ENCODE assay signal across 8 mouse cellular contexts in the genomic region with DNA sequence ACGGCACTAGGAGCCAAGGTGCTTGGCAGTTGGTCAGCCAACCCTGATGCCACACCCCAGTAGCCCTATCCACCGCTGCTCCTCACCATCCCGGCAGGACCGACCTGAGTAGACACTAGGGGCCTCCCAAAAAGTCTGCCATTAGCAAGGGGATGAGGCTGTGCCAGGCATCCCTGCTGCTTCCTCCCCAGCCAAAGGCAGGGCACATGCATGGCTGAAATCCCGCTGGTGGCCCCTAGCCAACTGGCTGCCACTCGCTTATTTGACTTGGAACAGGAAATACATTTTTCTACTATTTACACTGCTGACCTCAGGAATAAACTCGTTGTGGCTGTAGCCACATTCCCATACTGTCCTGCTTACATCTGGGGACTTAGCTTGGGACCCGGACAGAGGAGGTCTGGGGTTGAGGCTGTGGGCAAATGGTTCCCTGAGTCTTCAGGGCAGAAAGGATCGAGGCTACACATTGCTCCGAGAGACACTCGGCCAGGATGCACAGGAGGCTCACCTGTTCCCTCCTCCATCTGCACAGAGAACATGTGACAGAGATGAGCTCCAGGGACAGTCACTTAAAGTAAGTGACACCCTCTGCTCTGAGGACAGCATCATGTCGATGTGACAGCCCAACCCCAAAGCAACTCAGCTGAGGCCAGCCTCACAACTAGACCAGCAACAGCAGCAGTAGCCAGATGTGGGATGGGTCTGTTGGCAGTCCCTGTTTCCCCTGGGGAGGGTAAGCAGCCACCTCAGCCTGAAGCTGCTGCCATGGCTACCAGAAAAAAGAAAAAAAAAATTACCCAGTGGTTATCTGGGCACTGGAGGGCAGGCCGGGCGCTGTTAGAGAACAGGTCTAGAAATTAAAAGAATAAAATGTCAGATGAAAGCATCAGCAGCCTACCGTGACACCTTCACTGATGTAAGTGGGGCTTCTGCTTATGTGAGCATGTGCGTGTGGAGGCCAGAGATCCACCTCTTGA. TPM values are rescaled to one million over a fixed set of nuclear protein-coding genes. Genes with fewer than 3 reads are reported as not detected.
DNase-seq lines count a peak whose midpoint lies in the region; ATAC-seq lines count a peak whose summit lies in the region.

No protein-coding gene starts in this region.

- peak; percentile 49 for DNase-seq in midbrain, embryonic 14.5 days
- DNase-seq in cerebellum, adult 9-11 months, result peak; percentile 81
- peak; percentile 73 for DNase-seq in heart, postnatal 4 days
- peak; percentile 84 for DNase-seq in lung, postnatal 14 days

- ATAC-seq in midbrain, embryonic 14.5 days (ENCODE audit: low FRiP score, low TSS enrichment), result no peak
- no peak for ATAC-seq in midbrain, embryonic 16.5 days
- ATAC-seq in erythroblast, adult 5-6 weeks (replicated peaks; ENCODE audit: low FRiP score, poor library complexity, severe bottlenecking), result no peak
- ATAC-seq in megakaryocyte, adult 5-6 weeks (ENCODE audit: poor library complexity, severe bottlenecking), result no peak
- ATAC-seq in frontal cortex, adult (ENCODE audit: low TSS enrichment), result no peak

- no peak overlapping the region for H3K9ac ChIP-seq in midbrain, embryonic 14.5 days (replicated peaks; ENCODE audit: low read length)
- no peak overlapping the region for H3K9ac ChIP-seq in midbrain, embryonic 16.5 days (ENCODE audit: low read depth, low read length)

- WGBS in midbrain, embryonic 14.5 days, result 81% methylated on average over 16 of the region's 16 CpGs
- WGBS in midbrain, embryonic 16.5 days, result 75% methylated on average over 16 of the region's 16 CpGs

- no peak overlapping the region for H3K4me2 ChIP-seq in midbrain, embryonic 14.5 days (ENCODE audit: low read length)
- H3K4me2 ChIP-seq in midbrain, embryonic 16.5 days (ENCODE audit: low read length), result no peak overlapping the region

- no peak overlapping the region for H3K27ac ChIP-seq in midbrain, embryonic 14.5 days (replicated peaks; ENCODE audit: low read depth, low read length)
- no peak overlapping the region for H3K27ac ChIP-seq in midbrain, embryonic 16.5 days (ENCODE audit: low read length)

- H3K27me3 ChIP-seq in midbrain, embryonic 14.5 days (ENCODE audit: control insufficient read depth, insufficient read depth, low read length), result no peaks in the 10 kb centered on the region
- H3K27me3 ChIP-seq in midbrain, embryonic 16.5 days (ENCODE audit: control insufficient read depth, insufficient read depth, low read depth, low read length), result no peaks in the 10 kb centered on the region

- H3K9me3 ChIP-seq in midbrain, embryonic 14.5 days (ENCODE audit: control insufficient read depth, low read length), result no peaks in the 10 kb centered on the region
- H3K9me3 ChIP-seq in midbrain, embryonic 16.5 days (replicated peaks; ENCODE audit: control insufficient read depth, low read length, poor library complexity, severe bottlenecking), result no peaks in the 10 kb centered on the region

- H3K4me1 ChIP-seq in midbrain, embryonic 14.5 days (ENCODE audit: control insufficient read depth, insufficient read depth, low read length), result no peaks in the 10 kb centered on the region
- H3K4me1 ChIP-seq in midbrain, embryonic 16.5 days (ENCODE audit: control insufficient read depth, insufficient read depth, low read length), result 0 out of 2 replicates have a peak, but pooled peaks cover 2% of the 10 kb centered on the region

- H3K4me3 ChIP-seq in midbrain, embryonic 14.5 days (replicated peaks; ENCODE audit: low read depth, low read length), result no peak overlapping the region
- no peak overlapping the region for H3K4me3 ChIP-seq in midbrain, embryonic 16.5 days (ENCODE audit: low read depth, low read length)

- H3K36me3 ChIP-seq in midbrain, embryonic 14.5 days (ENCODE audit: control insufficient read depth, insufficient read depth, low read length), result no peaks in the 10 kb centered on the region
- H3K36me3 ChIP-seq in midbrain, embryonic 16.5 days (ENCODE audit: control insufficient read depth, insufficient read depth, low read length), result no peaks in the 10 kb centered on the region

RNA-seq across cellular contexts. Expression of gene Wnt4, which starts 45.5 kb away (rescaled TPM):
- polyA plus RNA-seq in midbrain, embryonic 14.5 days (2014; fragmentation: Nextera tagmentation; extraction: Ambion mirVana), result 0.94 and 1.4 TPM in 2 replicates
- 1.6 and 2.7 TPM in 2 replicates for polyA plus RNA-seq in midbrain, embryonic 16.5 days (2015; fragmentation: Nextera tagmentation; extraction: Ambion mirVana)
- under 1 TPM; 0.76 to 0.88 TPM for total RNA-seq in heart, postnatal 4 days (2021)
- not detected in 2 replicates for total RNA-seq in erythroblast, adult 5-6 weeks (2015; ENCODE audit: low replicate concordance)
- not detected in 2 replicates for total RNA-seq in erythroblast, adult 5-6 weeks (2017; ENCODE audit: low replicate concordance)
- total RNA-seq in megakaryocyte, adult 5-6 weeks (2015), result not detected in 2 replicates
- not detected in 2 replicates for total RNA-seq in megakaryocyte, adult 5-6 weeks (2017)
